Comparison of ENCODE assay signal across 14 mouse cellular contexts in genomic region chr5:66967147-66967546, GRCm38 (mm10).
DNase-seq lines count a peak whose midpoint lies in the region; ATAC-seq and TF ChIP-seq lines count a peak whose summit lies in the region.
"Had no signal": no experiment of that assay in that cellular context is flagged by ENCODE, and none has a peak within 500 bp of the region (broad histone marks: within the 10 kb centered on the region; RNA-seq: fewer than 3 reads in every experiment).

No protein-coding gene starts in this region.

- TF ChIP-seq POLR2A in kidney, adult 2 months (IDR thresholded peaks at IDR 0.05; ENCODE audit: low read depth, low read length): no peak
- no peak for TF ChIP-seq POLR2A in thymus, adult 2 months (IDR thresholded peaks at IDR 0.05; ENCODE audit: control insufficient read depth, extremely low read depth, insufficient read depth, low read length, poor library complexity)

- no peaks in the 10 kb centered on the region for H3K9me3 ChIP-seq in embryonic facial prominence, embryonic 11.5 days (replicated peaks; ENCODE audit: control insufficient read depth, low read length)
- no peaks in the 10 kb centered on the region for H3K9me3 ChIP-seq in hindbrain, embryonic 12.5 days (replicated peaks)
- H3K9me3 ChIP-seq in midbrain, embryonic 13.5 days: no peaks in the 10 kb centered on the region
- no peaks in the 10 kb centered on the region for H3K9me3 ChIP-seq in lung, postnatal 0 days (ENCODE audit: low read length)
- H3K9me3 ChIP-seq: heart, embryonic 12.5 days; hindbrain, embryonic 15.5 days; kidney, embryonic 15.5 days had no signal

- no peak overlapping the region for H3K4me3 ChIP-seq in kidney, adult 2 months (ENCODE audit: insufficient read depth, low read depth, low read length)
- H3K4me3 ChIP-seq in embryonic facial prominence, embryonic 11.5 days (ENCODE audit: low read depth, low read length): no peak overlapping the region
- no peak overlapping the region for H3K4me3 ChIP-seq in hindbrain, embryonic 12.5 days
- H3K4me3 ChIP-seq in midbrain, embryonic 13.5 days (replicated peaks): no peak overlapping the region
- no peak overlapping the region for H3K4me3 ChIP-seq in lung, postnatal 0 days (ENCODE audit: low read depth, low read length)
- no peak overlapping the region for H3K4me3 ChIP-seq in thymus, adult 2 months (ENCODE audit: control insufficient read depth, insufficient read depth, low read length)

- H3K4me1 ChIP-seq in kidney, adult 2 months (ENCODE audit: control insufficient read depth, insufficient read depth, low read length): peaks cover 26% of the 10 kb centered on the region
- peaks cover 7% of the 10 kb centered on the region for H3K4me1 ChIP-seq in embryonic facial prominence, embryonic 11.5 days (ENCODE audit: control insufficient read depth, insufficient read depth, low read length)
- H3K4me1 ChIP-seq in hindbrain, embryonic 12.5 days: peaks cover 39% of the 10 kb centered on the region
- peaks cover 32% of the 10 kb centered on the region for H3K4me1 ChIP-seq in midbrain, embryonic 13.5 days (replicated peaks)
- no peaks in the 10 kb centered on the region; the same call in 1 of the 2 replicates for H3K4me1 ChIP-seq in lung, postnatal 0 days (ENCODE audit: insufficient read depth, low read depth, low read length)
- H3K4me1 ChIP-seq in thymus, adult 2 months (replicated peaks; ENCODE audit: control insufficient read depth, insufficient read depth, low read length): no peaks in the 10 kb centered on the region

- WGBS in kidney, adult 2 months: 29% methylated on average over 2 of the region's 2 CpGs
- 34% methylated on average over 2 of the region's 2 CpGs for WGBS in embryonic facial prominence, embryonic 11.5 days
- WGBS in hindbrain, embryonic 12.5 days: 38% methylated on average over 2 of the region's 2 CpGs
- WGBS in midbrain, embryonic 13.5 days: 77% methylated on average over 2 of the region's 2 CpGs
- 65% methylated on average over 2 of the region's 2 CpGs for WGBS in lung, postnatal 0 days
- WGBS in thymus, adult 2 months: 80% methylated on average over 2 of the region's 2 CpGs

- TF ChIP-seq EP300 in lung, postnatal 0 days (IDR thresholded peaks at IDR 0.05): no peak

- peak overlapping the region; percentile 74; the same call in 1 of the 2 replicates for H3K27ac ChIP-seq in kidney, adult 2 months (ENCODE audit: insufficient read depth, low read depth, low read length)
- H3K27ac ChIP-seq in embryonic facial prominence, embryonic 11.5 days (replicated peaks; ENCODE audit: low read depth, low read length): peak overlapping the region; percentile 78; the same call in 1 of the 2 replicates
- H3K27ac ChIP-seq in hindbrain, embryonic 12.5 days: peak overlapping the region; percentile 82
- H3K27ac ChIP-seq in midbrain, embryonic 13.5 days: peak overlapping the region; percentile 78; the same call in 1 of the 2 replicates
- H3K27ac ChIP-seq in lung, postnatal 0 days (ENCODE audit: low read length): no peak overlapping the region
- H3K27ac ChIP-seq in thymus, adult 2 months (ENCODE audit: control insufficient read depth, insufficient read depth, low read length): no peak overlapping the region

- no peaks in the 10 kb centered on the region for H3K36me3 ChIP-seq in kidney, adult 2 months (ENCODE audit: control insufficient read depth, insufficient read depth, low read length)
- no peaks in the 10 kb centered on the region for H3K36me3 ChIP-seq in embryonic facial prominence, embryonic 11.5 days (replicated peaks; ENCODE audit: control insufficient read depth, insufficient read depth, low read depth, low read length)
- H3K36me3 ChIP-seq in hindbrain, embryonic 12.5 days: no peaks in the 10 kb centered on the region
- no peaks in the 10 kb centered on the region for H3K36me3 ChIP-seq in midbrain, embryonic 13.5 days
- 0 out of 2 replicates have a peak, but pooled peaks cover 3% of the 10 kb centered on the region for H3K36me3 ChIP-seq in lung, postnatal 0 days (ENCODE audit: insufficient read depth, low read length)
- no peaks in the 10 kb centered on the region for H3K36me3 ChIP-seq in thymus, adult 2 months (ENCODE audit: control insufficient read depth, insufficient read depth, low read length)
- H3K36me3 ChIP-seq: heart, embryonic 12.5 days; hindbrain, embryonic 15.5 days; kidney, embryonic 15.5 days had no signal

- no peak overlapping the region for H3K9ac ChIP-seq in embryonic facial prominence, embryonic 11.5 days (replicated peaks; ENCODE audit: low read length)
- H3K9ac ChIP-seq in hindbrain, embryonic 12.5 days: no peak overlapping the region
- H3K9ac ChIP-seq in midbrain, embryonic 13.5 days (replicated peaks): no peak overlapping the region
- no peak overlapping the region for H3K9ac ChIP-seq in lung, postnatal 0 days (replicated peaks; ENCODE audit: low read depth)
- H3K9ac ChIP-seq: kidney, embryonic 15.5 days had no signal

- H3K27me3 ChIP-seq in kidney, adult 2 months (replicated peaks; ENCODE audit: control insufficient read depth, insufficient read depth, low read length): no peaks in the 10 kb centered on the region
- H3K27me3 ChIP-seq in embryonic facial prominence, embryonic 11.5 days (ENCODE audit: control insufficient read depth, insufficient read depth, low read length): no peaks in the 10 kb centered on the region
- H3K27me3 ChIP-seq in hindbrain, embryonic 12.5 days: no peaks in the 10 kb centered on the region
- no peaks in the 10 kb centered on the region for H3K27me3 ChIP-seq in midbrain, embryonic 13.5 days
- H3K27me3 ChIP-seq in lung, postnatal 0 days (replicated peaks; ENCODE audit: insufficient read depth, low read length): no peaks in the 10 kb centered on the region
- no peaks in the 10 kb centered on the region for H3K27me3 ChIP-seq in thymus, adult 2 months (ENCODE audit: control insufficient read depth, insufficient read depth, low read length)
- H3K27me3 ChIP-seq: hindbrain, embryonic 15.5 days; kidney, embryonic 15.5 days had no signal

- peak; percentile 65 for DNase-seq in kidney, adult 2 months
- no peak for DNase-seq in kidney, postnatal 4 days
- DNase-seq in embryonic facial prominence, embryonic 11.5 days (ENCODE audit: low spot score): no peak
- no peak for DNase-seq in lung, postnatal 0 days (ENCODE audit: low spot score)
- no peak for DNase-seq in gastrocnemius, postnatal 10 days
- DNase-seq in thymus, adult 2 months: no peak
- DNase-seq: cerebellum, adult 2 months; liver; right cerebral cortex, postnatal 4 days had no signal

- H3K4me2 ChIP-seq in embryonic facial prominence, embryonic 11.5 days (ENCODE audit: low read depth, low read length): no peak overlapping the region
- H3K4me2 ChIP-seq in hindbrain, embryonic 12.5 days (replicated peaks): no peak overlapping the region
- H3K4me2 ChIP-seq in midbrain, embryonic 13.5 days (replicated peaks): no peak overlapping the region
- H3K4me2 ChIP-seq in lung, postnatal 0 days (replicated peaks; ENCODE audit: low read depth, low read length): no peak overlapping the region

- ATAC-seq in embryonic facial prominence, embryonic 11.5 days (replicated peaks; ENCODE audit: insufficient number of reproducible peaks, low FRiP score, low TSS enrichment, low read depth): no peak
- ATAC-seq in hindbrain, embryonic 12.5 days (ENCODE audit: low FRiP score): no peak
- ATAC-seq in midbrain, embryonic 13.5 days: no peak
- ATAC-seq in lung, postnatal 0 days: no peak

- no peak for TF ChIP-seq CTCF in kidney, adult 2 months (conservative IDR thresholded peaks at IDR 0.05; ENCODE audit: insufficient read depth, insufficient read length, low read depth, low read length)
- no peak for TF ChIP-seq CTCF in lung, postnatal 0 days (IDR thresholded peaks at IDR 0.05)
- TF ChIP-seq CTCF in thymus, adult 2 months (IDR thresholded peaks at IDR 0.05; ENCODE audit: borderline replicate concordance, control insufficient read depth, extremely low read depth, insufficient read depth, low read length, poor library complexity): no peak

Comparison
In these comparisons a context has a peak if more than half of its experiments do, and no peak if none do; other contexts are left out.
1. H3K27ac ChIP-seq: peak in kidney, adult 2 months (single experiment), embryonic facial prominence, embryonic 11.5 days (single experiment), hindbrain, embryonic 12.5 days (single experiment) and midbrain, embryonic 13.5 days (single experiment); none in lung, postnatal 0 days (single experiment) and thymus, adult 2 months (single experiment).